Mouse (Mus musculus) lung, embryonic 16.5 days (tissue): ENCODE results near the gene Skil. TPM values are rescaled to one million over a fixed set of nuclear protein-coding genes. Genes with fewer than 3 reads are reported as not detected.

Experiments
- polyA plus RNA-seq: library from polyadenylated mRNA; unstranded; fragments of >200 nt; fragmentation: Nextera tagmentation; extraction: Ambion mirVana; gene quantifications from 2 replicates; pipeline ENCODE4 v1.2.1, GENCODE M21; 2015

Skil gene
- polyA plus RNA-seq, 1 experiment from 2014 or later: 22.2 TPM

Other genes with a start within 250 kb of the Skil start
- gene Gpr160, start 239.1 kb upstream of the Skil start, polyA plus RNA-seq: 5.0 and 5.1 TPM in 2 replicates
- gene Phc3, start 125.6 kb upstream of the Skil start, polyA plus RNA-seq: 6.7 and 7.2 TPM in 2 replicates
- gene Prkci, start 99.3 kb upstream of the Skil start, polyA plus RNA-seq: 51.0 and 53.2 TPM in 2 replicates
- gene Cldn11, start 54.9 kb downstream of the Skil start, polyA plus RNA-seq: 5.0 and 5.8 TPM in 2 replicates
- gene Slc7a14, start 215.3 kb downstream of the Skil start, polyA plus RNA-seq: 0.11 and 0.18 TPM in 2 replicates